Mouse (Mus musculus): Measurements from ENCODE around the gene Gm13279.
"Not testable (repeated sequence)": the region's sequence is repeated elsewhere in the genome, so short reads cannot be mapped to it uniquely, and the experiment has no call there.

DNA sequence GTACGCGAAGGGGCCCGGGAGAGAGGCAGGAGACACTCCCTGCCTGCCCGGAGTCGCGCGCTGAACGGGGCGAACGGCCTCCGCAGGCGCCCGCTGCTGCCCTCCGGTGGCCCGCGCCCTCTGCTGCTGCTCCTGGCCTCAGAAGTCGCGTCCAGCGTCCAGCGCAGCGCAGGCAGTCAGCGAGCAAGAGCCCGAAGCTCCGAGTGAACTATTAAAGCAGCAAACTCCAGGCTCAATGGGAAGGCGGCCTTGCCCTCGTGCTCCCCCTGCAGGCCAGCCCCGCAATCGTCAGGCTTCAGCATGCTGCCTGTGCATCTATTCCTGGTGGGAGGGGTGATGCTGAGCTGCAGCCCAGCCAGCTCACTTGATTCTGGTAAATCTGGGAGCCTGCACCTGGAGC lies 5.9 kb upstream of the Gm13279 start, which contains the start of gene Gm13278:
- not testable (repeated sequence) for TF ChIP-seq POLR2A (IDR thresholded peaks at IDR 0.05; ENCODE audit: borderline replicate concordance, insufficient read depth, low read length); CTCF (IDR thresholded peaks at IDR 0.05; ENCODE audit: borderline replicate concordance, insufficient read depth, low read depth, low read length)

All from cerebellum, adult 2 months (tissue).